Mouse (Mus musculus) intestine, embryonic 16.5 days (tissue): ENCODE results near the gene Plxna4. TPM values are rescaled to one million over a fixed set of nuclear protein-coding genes. Genes with fewer than 3 reads are reported as not detected.

Source experiments
- ATAC-seq: fragments of 200-750 bp; cut with Nextera tagmentation; 2 replicates; pipeline ENCODE4 v1.8.0; 2017; ENCODE audit warnings: moderate TSS enrichment, moderate library complexity
- H3K27ac ChIP-seq: fragments of 300-500 bp; sonication (generic); 2 replicates; pipeline ENCODE4 v1.5.1; 2014; ENCODE audit warnings: mild to moderate bottlenecking, low read length
- H3K27me3 ChIP-seq: fragments of 300-500 bp; sonication (generic); replicated peaks from 2 replicates; pipeline ENCODE4 v1.6.1; 2014; ENCODE audit warnings: low read length, control low read depth, mixed read lengths; ENCODE audit not compliant: control insufficient read depth, insufficient read depth
- H3K36me3 ChIP-seq: fragments of 300-500 bp; sonication (generic); 2 replicates; pipeline ENCODE4 v1.6.1; 2014; ENCODE audit warnings: low read length, control low read depth; ENCODE audit not compliant: control insufficient read depth, insufficient read depth
- H3K4me1 ChIP-seq: fragments of 300-500 bp; sonication (generic); 2 replicates; pipeline ENCODE4 v1.6.1; 2014; ENCODE audit warnings: low read length, control low read depth, mixed read lengths; ENCODE audit not compliant: control insufficient read depth, insufficient read depth
- H3K4me2 ChIP-seq: fragments of 300-500 bp; sonication (generic); 2 replicates; pipeline ENCODE4 v1.6.1; 2014; ENCODE audit warnings: low read depth, low read length, control low read depth
- H3K4me3 ChIP-seq: fragments of 300-500 bp; sonication (generic); 2 replicates; pipeline ENCODE4 v1.5.1; 2014; ENCODE audit warnings: mild to moderate bottlenecking, low read length
- H3K9ac ChIP-seq: fragments of 300-500 bp; sonication (generic); 2 replicates; pipeline ENCODE4 v1.6.1; 2014; ENCODE audit warnings: low read depth, low read length
- H3K9me3 ChIP-seq: fragments of 300-500 bp; sonication (generic); 2 replicates; pipeline ENCODE4 v1.6.1; 2016; ENCODE audit warnings: low read length, control low read depth; ENCODE audit not compliant: control insufficient read depth
- WGBS: fragments of 180-500 bp; shearing (Covaris S2); extraction: QIAGEN DNeasy Blood & Tissue Kit; methylation state at CpG from one replicate; pipeline ENCODE4 v1.1.7; 2014; 5-methylcytosine and 5-hydroxymethylcytosine counted together
- polyA plus RNA-seq: library from polyadenylated mRNA; unstranded; fragments of >200 nt; fragmentation: Nextera tagmentation; extraction: Ambion mirVana; gene quantifications from 2 replicates; pipeline ENCODE4 v1.2.1, GENCODE M21; 2015

Plxna4 gene
- polyA plus RNA-seq, 1 experiment from 2014 or later, result 1.3 TPM

DNA sequence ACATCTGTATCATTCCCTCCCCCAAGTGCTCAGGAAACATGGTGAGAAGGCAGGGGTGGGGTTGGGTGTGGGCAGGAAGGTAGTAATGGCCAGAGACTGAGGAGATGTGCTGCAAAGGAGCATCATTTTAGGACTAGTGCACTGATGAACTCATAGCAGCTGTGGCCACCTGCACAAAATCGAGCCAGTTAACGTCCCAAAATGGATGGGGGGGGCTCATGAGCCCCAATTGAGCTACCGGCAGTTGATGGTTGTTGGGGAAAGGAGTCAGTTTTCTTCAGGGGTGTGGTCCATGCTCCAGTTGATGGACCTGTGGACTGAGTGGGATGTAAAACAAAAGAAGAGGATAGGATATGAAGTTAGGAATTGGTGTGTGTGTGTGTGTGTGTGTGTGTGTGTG, 448.5 kb downstream of the Plxna4 start:
- Histone ChIP-seq H3K27ac (no peak overlapping the region), H3K36me3 (no peaks in the 10 kb centered on the region), H3K9ac (no peak overlapping the region), H3K27me3 (no peaks in the 10 kb centered on the region), H3K4me3 (no peak overlapping the region), H3K4me2 (no peak overlapping the region), H3K4me1 (no peaks in the 10 kb centered on the region), H3K9me3 (no peaks in the 10 kb centered on the region)
- no peak for ATAC-seq
- 65% methylated on average over 3 of the region's 3 CpGs for WGBS

DNA sequence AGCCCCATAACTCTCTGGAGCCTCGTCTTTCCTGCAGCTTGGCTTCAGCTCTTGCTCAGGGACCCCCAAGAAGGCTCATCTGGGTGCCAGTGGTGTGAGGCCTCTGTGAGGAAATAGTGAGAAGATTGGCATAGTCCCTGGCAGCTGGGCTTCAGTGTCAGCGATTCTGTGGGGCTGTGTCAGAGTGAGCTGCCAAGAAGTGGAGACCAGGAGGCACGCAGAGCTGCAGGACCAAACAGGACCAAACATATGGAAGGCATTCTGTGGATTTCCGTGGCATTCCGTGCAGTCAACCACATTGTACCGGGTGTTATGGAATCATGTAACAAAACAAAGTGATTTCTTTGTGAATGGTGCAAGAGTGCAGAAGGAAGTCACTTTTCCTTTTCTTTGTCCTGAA, 461.1 kb downstream of the Plxna4 start:
- no peaks in the 10 kb centered on the region for H3K9me3 ChIP-seq
- H3K9ac ChIP-seq, result no peak overlapping the region
- no peak overlapping the region for H3K4me2 ChIP-seq
- ATAC-seq, result no peak
- H3K27ac ChIP-seq, result no peak overlapping the region
- H3K4me1 ChIP-seq, result no peaks in the 10 kb centered on the region
- no peaks in the 10 kb centered on the region for H3K36me3 ChIP-seq
- no peak overlapping the region for H3K4me3 ChIP-seq
- 71% methylated on average over 6 of the region's 6 CpGs for WGBS
- no peaks in the 10 kb centered on the region for H3K27me3 ChIP-seq

DNA sequence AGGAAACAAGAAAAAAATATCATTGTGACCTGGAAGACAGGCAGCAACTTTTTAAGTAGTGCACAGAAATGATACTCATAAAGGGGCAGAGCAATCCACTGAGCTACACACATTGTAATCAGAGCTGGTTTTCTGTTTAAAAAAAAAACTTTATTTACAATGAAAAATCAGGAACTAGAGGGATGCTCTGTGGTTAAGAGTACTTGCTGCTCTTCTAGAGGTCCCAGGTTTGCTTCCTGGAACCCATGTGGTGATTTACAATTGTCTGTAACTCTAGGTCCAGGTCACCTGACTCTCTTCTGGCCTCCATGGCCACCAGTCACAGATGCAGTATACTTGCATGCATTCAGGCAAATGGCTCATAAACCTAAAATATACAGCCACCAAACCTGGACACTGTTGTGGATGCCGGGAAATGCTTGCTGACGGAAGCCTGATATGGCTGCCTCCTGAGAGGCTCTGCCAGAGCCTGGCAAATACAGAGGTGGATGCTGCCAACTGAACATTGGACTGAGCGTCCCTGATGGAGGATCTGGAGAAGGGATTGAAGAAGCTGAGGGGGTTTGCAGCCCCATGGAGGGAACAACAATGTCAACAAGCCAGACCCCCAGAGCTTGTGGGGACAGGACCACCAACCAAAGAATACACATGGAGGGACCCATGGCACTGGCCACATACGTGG, 465.3 kb downstream of the Plxna4 start:
- Histone ChIP-seq H3K9ac (no peak overlapping the region), H3K9me3 (no peaks in the 10 kb centered on the region), H3K4me2 (no peak overlapping the region), H3K36me3 (no peaks in the 10 kb centered on the region), H3K27me3 (no peaks in the 10 kb centered on the region), H3K4me1 (no peaks in the 10 kb centered on the region), H3K4me3 (no peak overlapping the region), H3K27ac (no peak overlapping the region)
- ATAC-seq, result no peak
- 87% methylated on average over 4 of the region's 4 CpGs for WGBS

- Histone ChIP-seq H3K4me1 (no peaks in the 10 kb centered on the region), H3K36me3 (no peaks in the 10 kb centered on the region), H3K4me3 (no peak overlapping the region), H3K4me2 (no peak overlapping the region), H3K9ac (no peak overlapping the region), H3K27me3 (no peaks in the 10 kb centered on the region), H3K9me3 (no peaks in the 10 kb centered on the region), H3K27ac (no peak overlapping the region)
- no peak for ATAC-seq
- WGBS, result 50% methylated on average over 1 of the region's 1 CpGs
Measured at GRCm38 (mm10) chr6:32120931-32121330, 467.1 kb downstream of the Plxna4 start.

DNA sequence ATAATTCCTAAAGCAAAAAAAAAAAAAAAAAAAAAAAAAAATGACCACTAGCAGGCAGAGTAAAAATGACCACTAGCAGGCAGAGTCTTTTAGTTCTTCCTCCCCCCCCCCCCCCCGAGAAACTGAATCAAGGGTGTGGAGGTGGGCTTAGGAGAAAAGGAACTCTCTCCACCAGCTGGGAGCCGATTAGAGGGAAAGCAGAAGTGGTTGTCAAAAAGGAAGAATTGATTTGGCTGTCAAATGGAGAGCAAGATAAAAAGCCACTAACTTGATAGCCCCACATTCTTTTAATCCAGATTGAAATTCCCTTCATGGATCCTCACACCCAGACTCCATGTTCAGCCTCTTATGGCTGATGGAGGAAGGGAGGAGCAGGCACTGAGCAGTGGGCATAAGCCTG, 478.8 kb downstream of the Plxna4 start:
- Histone ChIP-seq H3K9me3 (no peaks in the 10 kb centered on the region), H3K4me3 (no peak overlapping the region), H3K4me2 (no peak overlapping the region), H3K9ac (no peak overlapping the region), H3K4me1 (no peaks in the 10 kb centered on the region), H3K27ac (no peak overlapping the region), H3K36me3 (no peaks in the 10 kb centered on the region), H3K27me3 (no peaks in the 10 kb centered on the region)
- 66% methylated on average over 2 of the region's 2 CpGs for WGBS
- no peak for ATAC-seq

DNA sequence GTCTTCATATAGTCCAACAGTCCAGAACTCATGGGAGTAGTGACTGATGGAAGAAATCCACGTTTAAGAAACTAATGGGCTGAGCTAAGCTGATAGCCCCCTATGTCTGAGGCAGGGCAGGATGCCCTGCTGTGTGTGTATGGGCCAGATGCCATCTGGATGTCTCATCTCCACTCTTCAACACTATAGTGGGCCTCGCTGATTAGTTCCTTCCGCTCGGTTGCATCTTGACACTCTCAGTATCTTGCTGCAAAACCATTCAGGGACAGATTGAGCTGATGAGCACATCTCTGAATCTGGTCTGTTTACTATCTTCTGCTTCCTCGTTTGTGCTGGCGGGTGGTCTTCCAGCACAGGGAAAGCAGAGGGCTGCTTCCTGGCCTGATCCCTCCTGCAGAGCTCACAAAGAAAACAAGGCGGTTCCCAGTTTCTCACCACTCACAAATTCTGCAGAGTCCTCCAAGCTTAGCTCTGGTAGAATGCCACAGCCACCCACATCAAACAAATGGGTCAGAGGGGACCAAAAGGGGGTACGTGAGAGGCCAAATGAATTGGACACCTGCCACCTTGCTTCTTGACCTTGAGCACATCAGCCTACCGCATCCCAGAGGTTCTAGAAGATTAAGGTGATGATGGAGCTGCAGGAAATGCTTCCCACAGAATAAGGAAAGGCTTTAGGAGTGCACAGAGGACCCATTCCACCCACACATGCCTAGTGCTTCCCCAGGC, 482.3 kb downstream of the Plxna4 start:
- no peaks in the 10 kb centered on the region for H3K9me3 ChIP-seq
- no peaks in the 10 kb centered on the region for H3K4me1 ChIP-seq
- no peaks in the 10 kb centered on the region for H3K27me3 ChIP-seq
- 49% methylated on average over 9 of the region's 9 CpGs for WGBS
- no peak overlapping the region for H3K27ac ChIP-seq
- no peak for ATAC-seq
- no peak overlapping the region for H3K4me3 ChIP-seq
- no peaks in the 10 kb centered on the region for H3K36me3 ChIP-seq
- no peak overlapping the region for H3K4me2 ChIP-seq
- H3K9ac ChIP-seq, result no peak overlapping the region
